Mouse (Mus musculus): ENCODE measurements around the gene Tenm2. TPM values are rescaled to one million over a fixed set of nuclear protein-coding genes. Genes with fewer than 3 reads are reported as not detected.

Gene Tenm2
- polyA plus RNA-seq, 1 experiment = 0.32 TPM

GRCm38 (mm10) chr11:36436251-36436650 lies 799.5 kb downstream of the Tenm2 start:
- no peaks in the 10 kb centered on the region for H3K36me3 ChIP-seq (ENCODE audit: control insufficient read depth, insufficient read depth, low read length)
- no peak overlapping the region for H3K4me3 ChIP-seq (ENCODE audit: control insufficient read depth, low read depth, low read length)
- TF ChIP-seq POLR2A (IDR thresholded peaks at IDR 0.05; ENCODE audit: control insufficient read depth, low read depth, low read length) = no peak
- no peak for TF ChIP-seq CTCF (IDR thresholded peaks at IDR 0.05; ENCODE audit: control insufficient read depth, insufficient read depth, insufficient replicate concordance, low read depth, low read length)
- H3K4me1 ChIP-seq (ENCODE audit: control insufficient read depth, insufficient read depth, low read length) = no peaks in the 10 kb centered on the region
- no peaks in the 10 kb centered on the region for H3K27me3 ChIP-seq (ENCODE audit: control insufficient read depth, insufficient read depth, low read length)
- no peak overlapping the region for H3K27ac ChIP-seq (ENCODE audit: control insufficient read depth, insufficient read depth, low read depth, low read length)

- Histone ChIP-seq H3K4me3 (ENCODE audit: control insufficient read depth, low read depth, low read length) (no peak overlapping the region), H3K27ac (ENCODE audit: control insufficient read depth, insufficient read depth, low read depth, low read length) (no peak overlapping the region), H3K4me1 (ENCODE audit: control insufficient read depth, insufficient read depth, low read length) (no peaks in the 10 kb centered on the region), H3K36me3 (ENCODE audit: control insufficient read depth, insufficient read depth, low read length) (no peaks in the 10 kb centered on the region), H3K27me3 (ENCODE audit: control insufficient read depth, insufficient read depth, low read length) (no peaks in the 10 kb centered on the region)
- TF ChIP-seq POLR2A (IDR thresholded peaks at IDR 0.05; ENCODE audit: control insufficient read depth, low read depth, low read length) (no peak), CTCF (IDR thresholded peaks at IDR 0.05; ENCODE audit: control insufficient read depth, insufficient read depth, insufficient replicate concordance, low read depth, low read length) (no peak)
Measured at GRCm38 (mm10) chr11:36428947-36429346, 806.8 kb downstream of the Tenm2 start.

- Histone ChIP-seq H3K27me3 (ENCODE audit: control insufficient read depth, insufficient read depth, low read length) (no peaks in the 10 kb centered on the region), H3K4me1 (ENCODE audit: control insufficient read depth, insufficient read depth, low read length) (no peaks in the 10 kb centered on the region), H3K27ac (ENCODE audit: control insufficient read depth, insufficient read depth, low read depth, low read length) (no peak overlapping the region), H3K4me3 (ENCODE audit: control insufficient read depth, low read depth, low read length) (no peak overlapping the region), H3K36me3 (ENCODE audit: control insufficient read depth, insufficient read depth, low read length) (no peaks in the 10 kb centered on the region)
- TF ChIP-seq CTCF (IDR thresholded peaks at IDR 0.05; ENCODE audit: control insufficient read depth, insufficient read depth, insufficient replicate concordance, low read depth, low read length) = no peak
- TF ChIP-seq POLR2A (IDR thresholded peaks at IDR 0.05; ENCODE audit: control insufficient read depth, low read depth, low read length) = no peak
Measured at GRCm38 (mm10) chr11:36424959-36425358, 810.8 kb downstream of the Tenm2 start.

DNA sequence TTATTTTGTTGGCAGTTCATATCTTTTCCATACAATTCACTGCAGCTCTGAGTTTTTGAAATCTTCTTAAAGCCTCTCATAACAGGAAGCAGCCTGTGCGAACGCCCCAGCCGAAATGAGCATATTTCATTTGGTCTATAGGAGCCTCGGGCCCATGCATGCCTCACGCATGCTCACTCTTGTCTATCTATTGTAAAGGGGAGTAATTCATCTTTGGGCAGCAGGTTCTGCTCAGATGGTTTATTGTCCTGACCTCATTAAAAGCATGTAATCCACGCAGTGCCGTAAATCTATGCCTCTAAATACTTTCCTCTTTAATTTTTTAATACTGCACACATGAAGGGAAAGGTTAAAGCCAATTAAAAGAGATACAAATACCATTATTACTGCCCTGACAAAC lies 815.7 kb downstream of the Tenm2 start:
- TF ChIP-seq CTCF (IDR thresholded peaks at IDR 0.05; ENCODE audit: control insufficient read depth, insufficient read depth, insufficient replicate concordance, low read depth, low read length) = no peak
- no peak for TF ChIP-seq POLR2A (IDR thresholded peaks at IDR 0.05; ENCODE audit: control insufficient read depth, low read depth, low read length)
- H3K27ac ChIP-seq (ENCODE audit: control insufficient read depth, insufficient read depth, low read depth, low read length) = no peak overlapping the region
- no peaks in the 10 kb centered on the region for H3K4me1 ChIP-seq (ENCODE audit: control insufficient read depth, insufficient read depth, low read length)
- no peaks in the 10 kb centered on the region for H3K36me3 ChIP-seq (ENCODE audit: control insufficient read depth, insufficient read depth, low read length)
- H3K4me3 ChIP-seq (ENCODE audit: control insufficient read depth, low read depth, low read length) = no peak overlapping the region
- no peaks in the 10 kb centered on the region for H3K27me3 ChIP-seq (ENCODE audit: control insufficient read depth, insufficient read depth, low read length)

- no peak overlapping the region for H3K27ac ChIP-seq (ENCODE audit: control insufficient read depth, insufficient read depth, low read depth, low read length)
- no peak for TF ChIP-seq CTCF (IDR thresholded peaks at IDR 0.05; ENCODE audit: control insufficient read depth, insufficient read depth, insufficient replicate concordance, low read depth, low read length)
- TF ChIP-seq POLR2A (IDR thresholded peaks at IDR 0.05; ENCODE audit: control insufficient read depth, low read depth, low read length) = no peak
- H3K4me3 ChIP-seq (ENCODE audit: control insufficient read depth, low read depth, low read length) = no peak overlapping the region
- no peaks in the 10 kb centered on the region for H3K27me3 ChIP-seq (ENCODE audit: control insufficient read depth, insufficient read depth, low read length)
- no peaks in the 10 kb centered on the region for H3K4me1 ChIP-seq (ENCODE audit: control insufficient read depth, insufficient read depth, low read length)
- H3K36me3 ChIP-seq (ENCODE audit: control insufficient read depth, insufficient read depth, low read length) = no peaks in the 10 kb centered on the region
Measured at GRCm38 (mm10) chr11:36415244-36415643, 820.5 kb downstream of the Tenm2 start.

GRCm38 (mm10) chr11:36410881-36411280 lies 824.9 kb downstream of the Tenm2 start:
- TF ChIP-seq CTCF (IDR thresholded peaks at IDR 0.05; ENCODE audit: control insufficient read depth, insufficient read depth, insufficient replicate concordance, low read depth, low read length) (no peak), POLR2A (IDR thresholded peaks at IDR 0.05; ENCODE audit: control insufficient read depth, low read depth, low read length) (no peak)
- Histone ChIP-seq H3K4me1 (ENCODE audit: control insufficient read depth, insufficient read depth, low read length) (no peaks in the 10 kb centered on the region), H3K36me3 (ENCODE audit: control insufficient read depth, insufficient read depth, low read length) (no peaks in the 10 kb centered on the region), H3K27ac (ENCODE audit: control insufficient read depth, insufficient read depth, low read depth, low read length) (no peak overlapping the region), H3K4me3 (ENCODE audit: control insufficient read depth, low read depth, low read length) (no peak overlapping the region), H3K27me3 (ENCODE audit: control insufficient read depth, insufficient read depth, low read length) (no peaks in the 10 kb centered on the region)

DNA sequence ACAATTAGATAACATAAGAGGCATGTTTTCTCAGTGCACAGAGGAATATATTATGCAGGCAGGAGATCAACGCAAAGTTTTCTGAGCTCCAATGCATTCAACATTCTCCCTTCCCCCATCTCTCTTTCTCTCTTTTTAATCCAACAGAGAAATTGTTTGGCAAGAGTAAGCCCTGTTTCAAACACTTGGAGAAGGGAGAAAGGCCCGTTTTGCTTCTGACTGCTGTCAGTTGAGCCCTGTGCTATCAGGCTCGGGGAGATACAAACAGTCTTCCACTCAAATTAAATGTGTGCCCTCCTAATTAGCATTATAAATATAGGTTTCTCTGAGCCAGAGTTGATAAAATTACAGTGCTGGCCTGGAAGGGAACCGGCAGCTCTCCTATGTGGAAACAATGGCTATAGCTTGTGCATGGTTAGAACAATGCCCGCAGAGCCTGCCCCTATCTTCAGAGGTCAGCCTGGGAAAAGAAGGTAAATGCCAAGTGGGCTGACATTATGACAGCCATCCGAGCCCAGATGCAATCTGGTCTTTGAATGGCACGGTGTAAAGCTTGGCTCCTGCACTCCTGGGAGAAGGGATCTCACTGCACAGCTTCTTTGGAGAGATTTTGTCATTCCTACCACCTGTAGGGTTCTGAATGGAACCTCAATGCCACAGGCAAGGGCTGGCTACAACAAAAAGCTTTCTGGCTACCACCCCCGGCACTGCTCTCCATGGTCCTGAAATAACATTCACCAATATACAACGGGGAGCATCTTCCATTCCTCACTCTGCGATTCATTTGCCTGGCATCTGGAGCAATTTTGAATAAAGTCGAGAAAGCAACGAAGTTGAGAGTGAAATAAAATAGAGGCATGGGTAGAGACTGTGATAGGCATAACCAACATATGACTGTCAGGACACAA lies 839.7 kb downstream of the Tenm2 start:
- H3K4me1 ChIP-seq (ENCODE audit: control insufficient read depth, insufficient read depth, low read length) = no peaks in the 10 kb centered on the region
- no peak for TF ChIP-seq CTCF (IDR thresholded peaks at IDR 0.05; ENCODE audit: control insufficient read depth, insufficient read depth, insufficient replicate concordance, low read depth, low read length)
- no peak for TF ChIP-seq POLR2A (IDR thresholded peaks at IDR 0.05; ENCODE audit: control insufficient read depth, low read depth, low read length)
- H3K27me3 ChIP-seq (ENCODE audit: control insufficient read depth, insufficient read depth, low read length) = no peaks in the 10 kb centered on the region
- H3K27ac ChIP-seq (ENCODE audit: control insufficient read depth, insufficient read depth, low read depth, low read length) = no peak overlapping the region
- no peaks in the 10 kb centered on the region for H3K36me3 ChIP-seq (ENCODE audit: control insufficient read depth, insufficient read depth, low read length)
- no peak overlapping the region for H3K4me3 ChIP-seq (ENCODE audit: control insufficient read depth, low read depth, low read length)

All from testis, adult 2 months (tissue).